Mouse (Mus musculus) brown adipose tissue, adult 24 weeks (tissue): ENCODE results near the gene Aoc1. TPM values are rescaled to one million over a fixed set of nuclear protein-coding genes. Genes with fewer than 3 reads are reported as not detected.

Experiments used
- H3K27ac ChIP-seq: fragments of 200-500 bp; replicated peaks from 2 replicates; pipeline ENCODE4 v1.5.1; 2012; ENCODE audit warnings: low read depth, mild to moderate bottlenecking, low read length
- H3K4me1 ChIP-seq: fragments of 200-500 bp; 2 replicates; pipeline ENCODE4 v1.6.1; 2012; ENCODE audit warnings: low read length, mixed read lengths; ENCODE audit not compliant: control insufficient read depth, insufficient read depth, insufficient read length
- H3K4me3 ChIP-seq: fragments of 200-500 bp; 2 replicates; pipeline ENCODE4 v1.5.1; 2012; ENCODE audit warnings: low read depth, mild to moderate bottlenecking, low read length, moderate library complexity; ENCODE audit not compliant: insufficient read depth
- polyA plus RNA-seq: library from polyadenylated mRNA; stranded (reverse); fragments of >200 nt; gene quantifications from 2 replicates; pipeline ENCODE4 v1.2.4, GENCODE M21; 2012; ENCODE audit not compliant: missing spikeins, insufficient read depth, insufficient read length

Gene Aoc1
- not detected in 2 replicates for polyA plus RNA-seq

- Histone ChIP-seq H3K4me1 (no peaks in the 10 kb centered on the region), H3K4me3 (no peak within 1 kb of the TSS), H3K27ac (no peak within 1 kb of the TSS)
Observed at GRCm38 (mm10) chr6:48872596-48872995, at the start of gene Aoc1. Aoc1 (plus strand) TSS chr6:48872896.

DNA sequence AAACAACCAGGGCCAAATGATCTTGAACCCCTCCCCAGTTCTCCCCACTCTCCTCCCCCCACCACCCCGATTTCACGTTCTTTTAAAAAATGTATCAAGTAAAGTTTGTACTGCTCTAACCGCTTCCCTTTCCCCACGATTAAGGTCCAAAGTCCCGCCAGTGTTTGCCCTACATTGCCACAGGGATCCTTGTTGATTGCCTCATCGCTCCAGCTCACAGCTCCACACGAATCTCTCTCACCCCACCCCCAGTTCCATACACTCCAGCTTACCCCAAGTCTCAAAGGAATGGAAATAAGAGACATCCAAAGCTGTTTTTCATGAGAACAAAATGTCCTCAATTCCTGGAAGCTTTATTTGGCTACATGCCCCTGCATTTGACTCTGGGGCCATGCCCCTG lies 47.7 kb upstream of the Aoc1 start:
- Histone ChIP-seq H3K4me1 (peaks cover 4% of the 10 kb centered on the region; the same call in 1 of the 2 replicates), H3K4me3 (no peak overlapping the region), H3K27ac (no peak overlapping the region)

DNA sequence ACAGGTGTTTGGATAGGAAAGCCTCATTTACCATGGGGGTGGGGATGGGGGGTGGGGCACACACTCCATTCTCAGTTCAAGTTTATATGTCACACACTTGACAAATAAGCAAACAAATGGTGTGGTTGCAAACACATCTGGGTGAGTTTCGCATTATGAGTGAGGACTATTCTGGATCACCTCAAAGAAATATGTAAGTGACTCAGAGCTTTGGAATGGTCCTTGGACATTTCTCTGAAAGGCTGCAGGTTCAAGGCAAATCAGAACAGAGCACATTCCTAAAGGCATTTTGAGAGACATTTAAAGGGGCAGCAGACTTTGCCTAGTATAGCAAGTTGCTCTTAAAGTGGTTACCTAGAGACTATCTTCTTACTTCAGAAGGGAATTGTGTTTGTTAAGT lies 43.7 kb upstream of the Aoc1 start:
- peaks cover 8% of the 10 kb centered on the region; the same call in 1 of the 2 replicates for H3K4me1 ChIP-seq
- no peak overlapping the region for H3K4me3 ChIP-seq
- no peak overlapping the region for H3K27ac ChIP-seq

- Histone ChIP-seq H3K4me3 (no peak overlapping the region), H3K27ac (peak overlapping the region; percentile 46), H3K4me1 (peaks cover 8% of the 10 kb centered on the region; the same call in 1 of the 2 replicates)
Observed at GRCm38 (mm10) chr6:48829651-48830050, 43.0 kb upstream of the Aoc1 start.

DNA sequence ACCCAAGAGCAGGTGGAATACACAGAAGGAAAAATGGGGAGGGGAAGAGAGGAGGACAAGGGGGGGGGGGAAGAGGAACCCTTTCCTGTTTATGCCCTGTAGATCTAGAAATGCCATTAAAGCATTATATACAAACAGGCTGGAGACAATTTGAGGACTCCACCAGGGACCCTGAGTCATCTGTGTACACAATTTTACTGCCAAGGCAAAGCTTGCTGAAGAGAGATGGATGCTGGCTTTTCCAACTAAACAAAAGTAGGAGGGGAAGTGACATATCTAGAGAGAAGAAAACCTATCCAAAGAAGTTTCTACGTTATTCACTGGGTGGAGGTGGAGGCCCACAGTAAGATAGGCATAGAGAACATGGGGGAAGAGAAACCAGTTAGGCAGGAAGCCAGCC lies 42.5 kb upstream of the Aoc1 start:
- Histone ChIP-seq H3K4me1 (peaks cover 8% of the 10 kb centered on the region; the same call in 1 of the 2 replicates), H3K4me3 (no peak overlapping the region), H3K27ac (peak overlapping the region; percentile 48)

GRCm38 (mm10) chr6:48831141-48831540 lies 41.6 kb upstream of the Aoc1 start:
- Histone ChIP-seq H3K27ac (no peak overlapping the region; the same call in 1 of the 2 replicates), H3K4me3 (no peak overlapping the region), H3K4me1 (peaks cover 8% of the 10 kb centered on the region; the same call in 1 of the 2 replicates)

DNA sequence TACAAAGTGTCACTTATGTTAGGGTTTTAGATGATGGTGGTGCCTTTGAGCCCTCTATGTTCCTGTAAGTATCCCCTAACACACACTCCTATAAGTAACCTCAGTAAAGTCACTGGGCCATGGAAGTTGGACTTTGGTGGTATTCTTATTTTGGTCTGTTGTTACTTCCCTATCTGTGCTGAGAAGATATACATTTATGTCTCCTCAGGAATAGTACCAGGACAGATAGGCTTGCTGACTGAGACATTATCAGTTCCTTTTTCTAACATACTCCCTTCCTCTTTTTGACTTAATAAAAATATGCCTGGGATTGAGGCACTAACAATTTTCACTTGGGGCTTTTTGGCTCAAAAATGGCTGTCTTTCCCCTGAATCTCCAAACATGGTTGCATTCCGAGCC lies 40.3 kb upstream of the Aoc1 start:
- Histone ChIP-seq H3K4me3 (no peak overlapping the region), H3K27ac (no peak overlapping the region), H3K4me1 (peaks cover 8% of the 10 kb centered on the region; the same call in 1 of the 2 replicates)

DNA sequence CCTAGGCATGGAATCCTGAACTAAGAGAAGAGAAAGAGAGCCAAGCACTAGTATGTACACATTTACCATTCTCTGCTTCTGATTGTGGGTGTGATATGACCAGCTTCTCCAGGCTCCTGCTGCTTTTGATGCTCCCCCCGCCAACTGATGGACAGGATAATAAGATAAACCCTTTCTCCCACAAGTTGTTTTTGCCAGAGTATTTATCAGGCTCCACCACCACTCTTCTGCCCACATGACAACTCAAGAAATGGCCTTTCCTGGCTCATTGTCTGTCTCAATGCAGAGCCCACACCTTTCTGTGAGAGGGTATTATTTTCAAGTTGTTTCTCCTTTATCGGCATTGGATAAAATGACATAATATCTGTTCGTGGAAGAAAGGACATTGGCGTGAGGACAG lies 39.2 kb upstream of the Aoc1 start:
- Histone ChIP-seq H3K27ac (no peak overlapping the region), H3K4me1 (peaks cover 8% of the 10 kb centered on the region; the same call in 1 of the 2 replicates), H3K4me3 (no peak overlapping the region)

GRCm38 (mm10) chr6:48835241-48835640 lies 37.5 kb upstream of the Aoc1 start:
- Histone ChIP-seq H3K4me1 (peaks cover 4% of the 10 kb centered on the region; the same call in 1 of the 2 replicates), H3K27ac (no peak overlapping the region), H3K4me3 (no peak overlapping the region)

DNA sequence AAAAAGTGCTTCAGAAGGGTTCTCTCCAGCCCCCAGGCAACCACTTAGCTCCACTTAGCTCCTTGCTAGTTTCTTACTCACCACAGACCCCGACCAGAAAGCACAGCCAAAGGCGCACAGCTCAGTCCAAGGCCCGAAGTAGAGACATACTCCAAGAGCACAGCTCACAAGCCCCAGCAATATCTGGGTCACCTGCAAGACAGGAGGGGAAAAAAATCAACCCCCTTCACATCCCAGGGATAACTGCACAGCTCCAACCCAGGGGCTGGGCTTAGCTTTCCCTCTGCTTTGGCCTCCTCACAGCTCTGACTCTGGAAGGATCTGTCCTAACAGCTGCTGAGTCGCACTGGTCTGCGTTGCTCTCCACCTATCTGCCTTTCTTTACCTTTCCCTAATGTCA lies 36.5 kb upstream of the Aoc1 start:
- Histone ChIP-seq H3K4me3 (no peak overlapping the region), H3K4me1 (peaks cover 1% of the 10 kb centered on the region; the same call in 1 of the 2 replicates), H3K27ac (no peak overlapping the region)

DNA sequence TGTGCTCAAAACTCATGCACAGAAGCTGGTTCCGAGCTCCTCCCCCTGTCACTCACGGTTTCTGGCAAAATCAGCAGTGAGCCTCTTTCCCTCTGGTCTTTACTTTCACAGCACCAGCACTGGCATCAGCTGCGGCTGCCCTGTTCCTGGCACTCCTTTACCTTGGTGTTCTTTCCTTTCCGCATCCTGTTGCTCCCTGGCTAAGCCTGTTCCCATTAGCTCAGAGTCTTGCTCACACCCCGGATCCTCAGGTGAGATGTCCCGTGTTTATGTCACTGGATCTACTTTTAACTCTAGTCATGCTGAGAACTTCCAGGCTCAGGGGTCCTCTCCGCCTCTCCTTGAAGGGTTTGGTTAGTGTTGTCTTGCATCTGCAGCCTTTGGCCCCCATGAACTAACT lies 35.2 kb upstream of the Aoc1 start:
- Histone ChIP-seq H3K4me1 (no peaks in the 10 kb centered on the region), H3K4me3 (no peak overlapping the region), H3K27ac (no peak overlapping the region)

- Histone ChIP-seq H3K27ac (no peak overlapping the region), H3K4me3 (no peak overlapping the region; the same call in 1 of the 2 replicates)
Observed at GRCm38 (mm10) chr6:48838321-48839080, 34.2 kb upstream of the Aoc1 start.

DNA sequence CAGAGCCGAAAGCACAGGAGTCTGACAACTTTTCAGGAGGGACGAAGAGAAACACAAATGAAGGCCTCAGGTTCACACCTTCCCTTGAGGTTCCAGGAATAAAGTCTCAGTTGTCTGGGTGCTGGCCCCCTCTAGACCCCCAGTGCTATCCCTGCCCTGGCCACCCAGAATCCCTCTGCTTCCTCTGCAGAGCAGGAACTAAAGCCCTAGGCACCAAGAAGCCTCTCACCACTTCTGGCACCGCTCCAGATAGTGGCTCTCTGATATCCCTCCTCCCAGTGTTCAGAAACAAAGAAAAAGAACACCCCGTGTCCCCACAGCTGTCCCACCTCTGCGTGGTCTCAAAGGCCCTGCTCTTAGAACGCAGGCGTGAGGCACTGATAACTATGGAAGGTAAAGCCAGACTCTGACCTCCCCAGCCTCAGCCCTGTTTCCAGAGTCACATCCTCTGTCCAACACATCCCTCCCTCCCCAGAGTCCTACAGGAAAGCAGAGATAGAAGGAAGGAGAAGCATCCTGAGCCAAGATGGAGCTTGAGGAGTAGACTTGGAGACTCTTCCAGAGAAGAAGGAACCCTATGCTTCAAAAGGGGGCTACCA lies 32.2 kb upstream of the Aoc1 start, which contains the start of gene Tmem176a:
TSS of gene Tmem176a (plus strand) at position 549 of the 599 bp plus-strand sequence.
- Histone ChIP-seq H3K4me1 (no peaks in the 10 kb centered on the region), H3K27ac (peak within 1 kb of the TSS; percentile 58), H3K4me3 (peak within 1 kb of the TSS; percentile 63)

More at GRCm38 (mm10) chr6:48838321-48839080, 34.2 kb upstream of the Aoc1 start:
- no peaks in the 10 kb centered on the region for H3K4me1 ChIP-seq

GRCm38 (mm10) chr6:48840973-48841625 lies 31.6 kb upstream of the Aoc1 start, which contains the start of gene Tmem176b:
Tmem176b (minus strand) TSS chr6:48841496.
- peak within 1 kb of the TSS; percentile 58 for H3K27ac ChIP-seq
- H3K4me3 ChIP-seq = peak within 1 kb of the TSS; percentile 63
- no peaks in the 10 kb centered on the region for H3K4me1 ChIP-seq
